Mouse (Mus musculus) lung, adult 2 months (tissue): Measurements from ENCODE around the gene Tmprss4.

Experiments
- CTCF ChIP-seq: fragments of 200-500 bp; IDR thresholded peaks from 2 replicates; pipeline ENCODE4 v1.5.1; 2011; ENCODE audit warnings: mild to moderate bottlenecking, low read length, control low read depth; ENCODE audit not compliant: insufficient read depth
- POLR2A ChIP-seq: fragments of 200-500 bp; IDR thresholded peaks from 2 replicates; pipeline ENCODE4 v1.6.1; 2011; ENCODE audit warnings: low read depth, mild to moderate bottlenecking, control low read depth, low read length, borderline replicate concordance; ENCODE audit errors: extremely low read depth

GRCm38 (mm10) chr9:45185250-45185649, 18.6 kb downstream of the Tmprss4 start:
- TF ChIP-seq CTCF: no peak
- no peak for TF ChIP-seq POLR2A
